Mouse (Mus musculus) midbrain, embryonic 12.5 days (tissue): ENCODE data around the gene Zbtb32. TPM values are rescaled to one million over a fixed set of nuclear protein-coding genes. Genes with fewer than 3 reads are reported as not detected.

Source experiments
- ATAC-seq: fragments of 200-750 bp; cut with Nextera tagmentation; 2 replicates; pipeline ENCODE4 v1.8.0; 2017; ENCODE audit warnings: low read depth, moderate TSS enrichment, moderate library complexity; ENCODE audit not compliant: low FRiP score
- H3K27ac ChIP-seq: fragments of 300-500 bp; sonication (generic); replicated peaks from 2 replicates; pipeline ENCODE4 v1.5.1; 2016; ENCODE audit warnings: mild to moderate bottlenecking
- H3K27me3 ChIP-seq: fragments of 300-500 bp; sonication (generic); 2 replicates; pipeline ENCODE4 v1.6.1; 2016; ENCODE audit warnings: mild to moderate bottlenecking
- H3K36me3 ChIP-seq: fragments of 300-500 bp; sonication (generic); 2 replicates; pipeline ENCODE4 v1.6.1; 2016
- H3K4me1 ChIP-seq: fragments of 300-500 bp; sonication (generic); 2 replicates; pipeline ENCODE4 v1.6.1; 2016
- H3K4me2 ChIP-seq: fragments of 300-500 bp; sonication (generic); replicated peaks from 2 replicates; pipeline ENCODE4 v1.6.1; 2016; ENCODE audit warnings: mild to moderate bottlenecking, moderate library complexity
- H3K4me3 ChIP-seq: fragments of 300-500 bp; sonication (generic); 2 replicates; pipeline ENCODE4 v1.5.1; 2016; ENCODE audit warnings: mild to moderate bottlenecking
- H3K9ac ChIP-seq: fragments of 300-500 bp; sonication (generic); replicated peaks from 2 replicates; pipeline ENCODE4 v1.6.1; 2016; ENCODE audit warnings: mild to moderate bottlenecking, moderate library complexity
- H3K9me3 ChIP-seq: fragments of 300-500 bp; sonication (generic); 2 replicates; pipeline ENCODE4 v1.6.1; 2016; ENCODE audit warnings: mild to moderate bottlenecking
- WGBS: fragments of 180-500 bp; shearing (Covaris S2); methylation state at CpG from one replicate; pipeline ENCODE4 v1.1.7; 2016; 5-methylcytosine and 5-hydroxymethylcytosine counted together
- polyA plus RNA-seq: library from polyadenylated mRNA; unstranded; fragments of >200 nt; fragmentation: Nextera tagmentation; extraction: Ambion mirVana; gene quantifications from 2 replicates; pipeline ENCODE4 v1.2.1, GENCODE M21; 2016

Zbtb32 gene
- polyA plus RNA-seq, 1 experiment from 2014 or later: 0.47 TPM

DNA sequence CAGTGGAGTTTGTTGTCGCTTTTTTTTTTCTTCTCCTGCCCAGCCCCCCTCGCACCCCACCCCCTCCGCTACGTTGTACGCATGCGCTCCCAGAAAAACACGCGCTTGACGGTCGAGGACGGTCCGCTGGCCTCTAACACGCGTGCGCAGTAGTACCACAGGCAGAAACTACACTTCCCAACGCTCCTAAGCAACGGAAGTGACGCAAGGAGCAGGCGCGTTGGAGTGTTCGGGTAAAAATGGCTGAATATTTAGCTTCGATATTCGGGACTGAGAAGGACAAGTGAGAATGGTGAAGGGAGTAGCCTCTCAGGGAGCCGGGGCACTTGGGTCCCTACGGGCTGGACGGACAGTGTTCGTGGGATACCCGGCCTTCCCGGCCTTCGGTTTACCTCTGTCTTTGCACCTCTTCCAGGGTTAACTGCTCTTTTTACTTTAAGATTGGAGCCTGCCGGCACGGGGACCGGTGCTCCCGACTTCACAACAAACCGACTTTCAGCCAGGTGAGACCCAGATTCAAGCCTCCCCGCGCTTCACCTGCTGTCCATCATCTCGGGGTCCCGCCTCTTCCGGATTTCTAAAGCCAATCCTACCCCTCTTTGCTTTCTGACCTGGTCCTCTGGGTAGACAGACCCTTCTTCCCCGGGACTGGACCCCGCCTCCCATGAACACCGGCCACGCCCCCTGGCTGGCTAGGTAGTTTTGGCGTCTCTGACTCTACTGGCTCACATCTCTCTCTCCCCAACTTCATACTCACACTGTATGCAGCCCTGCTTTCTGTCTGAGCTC lies 35.4 kb downstream of the Zbtb32 start, which contains the start of the genes U2af1l4, Gm49396 and Psenen:
TSS of gene U2af1l4 (plus strand) at position 185 of the 789 bp plus-strand sequence.
TSS of gene Gm49396 (plus strand) at position 228 of the 789 bp plus-strand sequence.
TSS of gene Psenen (minus strand) at position 511 of the 789 bp plus-strand sequence.
- Histone ChIP-seq H3K36me3 (peaks cover 28% of the 10 kb centered on the region), H3K4me3 (peak within 1 kb of the TSS; percentile 76)
- under 1% methylated on average over 45 of the region's 45 CpGs for WGBS

GRCm38 (mm10) chr7:30562526-30563116 lies 36.1 kb downstream of the Zbtb32 start:
- WGBS: 3% methylated on average over 27 of the region's 27 CpGs
- H3K9ac ChIP-seq: peak overlapping the region; percentile 71
- peak overlapping the region; percentile 92 for H3K27ac ChIP-seq
- peaks cover 34% of the 10 kb centered on the region for H3K4me1 ChIP-seq
- no peaks in the 10 kb centered on the region for H3K27me3 ChIP-seq
- ATAC-seq: peak; percentile 5; the same call in 1 of the 2 replicates
- peaks cover 23% of the 10 kb centered on the region for H3K36me3 ChIP-seq
- peak overlapping the region; percentile 77 for H3K4me2 ChIP-seq
- H3K4me3 ChIP-seq: peak overlapping the region; percentile 76
- no peaks in the 10 kb centered on the region for H3K9me3 ChIP-seq

More for the DNA sequence above, 35.4 kb downstream of the Zbtb32 start, which contains the start of the genes U2af1l4, Gm49396 and Psenen:
- peaks cover 29% of the 10 kb centered on the region for H3K4me1 ChIP-seq
- H3K9me3 ChIP-seq: no peaks in the 10 kb centered on the region
- H3K27me3 ChIP-seq: no peaks in the 10 kb centered on the region
- peak; percentile 85 for ATAC-seq
- H3K4me2 ChIP-seq: peak within 1 kb of the TSS; percentile 77
- peak within 1 kb of the TSS; percentile 92 for H3K27ac ChIP-seq
- peak within 1 kb of the TSS; percentile 81 for H3K9ac ChIP-seq

GRCm38 (mm10) chr7:30560296-30560695 lies 38.4 kb downstream of the Zbtb32 start:
- Histone ChIP-seq H3K9me3 (no peaks in the 10 kb centered on the region), H3K27ac (no peak overlapping the region), H3K4me2 (no peak overlapping the region), H3K4me3 (no peak overlapping the region), H3K27me3 (no peaks in the 10 kb centered on the region), H3K9ac (no peak overlapping the region), H3K4me1 (peaks cover 34% of the 10 kb centered on the region), H3K36me3 (peaks cover 22% of the 10 kb centered on the region)
- ATAC-seq: no peak
- 78% methylated on average over 2 of the region's 2 CpGs for WGBS

- under 1% methylated on average over 20 of the region's 20 CpGs for WGBS
- ATAC-seq: peak; percentile 84
- Histone ChIP-seq H3K4me2 (peak within 1 kb of the TSS; percentile 97), H3K4me3 (peak within 1 kb of the TSS; percentile 64), H3K9me3 (no peaks in the 10 kb centered on the region), H3K27me3 (no peaks in the 10 kb centered on the region), H3K36me3 (peaks cover 30% of the 10 kb centered on the region), H3K9ac (peak within 1 kb of the TSS; percentile 76), H3K4me1 (peaks cover 34% of the 10 kb centered on the region), H3K27ac (peak within 1 kb of the TSS; percentile 35; the same call in 1 of the 2 replicates)
Measured at GRCm38 (mm10) chr7:30559443-30559954, 39.2 kb downstream of the Zbtb32 start, which contains the start of gene Lin37. Gene Lin37, minus strand, starts transcription at chr7:30559838.

GRCm38 (mm10) chr7:30558656-30559442 lies 39.9 kb downstream of the Zbtb32 start:
- Histone ChIP-seq H3K9ac (peak overlapping the region; percentile 76), H3K36me3 (peaks cover 34% of the 10 kb centered on the region), H3K27ac (peak overlapping the region; percentile 35; the same call in 1 of the 2 replicates), H3K4me2 (peak overlapping the region; percentile 97), H3K27me3 (peaks cover 6% of the 10 kb centered on the region; the same call in 1 of the 2 replicates), H3K4me3 (peak overlapping the region; percentile 64), H3K4me1 (peaks cover 28% of the 10 kb centered on the region), H3K9me3 (no peaks in the 10 kb centered on the region)
- WGBS: 12% methylated on average over 12 of the region's 12 CpGs
- ATAC-seq: 0 out of 2 replicates have a peak, but pooled peaks have one; percentile 0

GRCm38 (mm10) chr7:30557901-30558514 lies 40.7 kb downstream of the Zbtb32 start:
- Histone ChIP-seq H3K27me3 (peaks cover 10% of the 10 kb centered on the region; the same call in 1 of the 2 replicates), H3K9ac (no peak overlapping the region), H3K4me3 (0 out of 2 replicates have a peak overlapping the region, but pooled peaks have one; percentile 64), H3K9me3 (no peaks in the 10 kb centered on the region), H3K4me1 (peaks cover 32% of the 10 kb centered on the region), H3K27ac (no peak overlapping the region), H3K4me2 (peak overlapping the region; percentile 97), H3K36me3 (peaks cover 34% of the 10 kb centered on the region)
- ATAC-seq: no peak
- 87% methylated on average over 13 of the region's 13 CpGs for WGBS

GRCm38 (mm10) chr7:30556894-30557536 lies 41.7 kb downstream of the Zbtb32 start:
- peaks cover 32% of the 10 kb centered on the region for H3K4me1 ChIP-seq
- H3K27me3 ChIP-seq: peaks cover 10% of the 10 kb centered on the region; the same call in 1 of the 2 replicates
- H3K9me3 ChIP-seq: no peaks in the 10 kb centered on the region
- no peak overlapping the region for H3K27ac ChIP-seq
- H3K9ac ChIP-seq: no peak overlapping the region
- ATAC-seq: no peak
- peaks cover 34% of the 10 kb centered on the region for H3K36me3 ChIP-seq
- no peak overlapping the region for H3K4me3 ChIP-seq
- 93% methylated on average over 18 of the region's 18 CpGs for WGBS
- H3K4me2 ChIP-seq: no peak overlapping the region

DNA sequence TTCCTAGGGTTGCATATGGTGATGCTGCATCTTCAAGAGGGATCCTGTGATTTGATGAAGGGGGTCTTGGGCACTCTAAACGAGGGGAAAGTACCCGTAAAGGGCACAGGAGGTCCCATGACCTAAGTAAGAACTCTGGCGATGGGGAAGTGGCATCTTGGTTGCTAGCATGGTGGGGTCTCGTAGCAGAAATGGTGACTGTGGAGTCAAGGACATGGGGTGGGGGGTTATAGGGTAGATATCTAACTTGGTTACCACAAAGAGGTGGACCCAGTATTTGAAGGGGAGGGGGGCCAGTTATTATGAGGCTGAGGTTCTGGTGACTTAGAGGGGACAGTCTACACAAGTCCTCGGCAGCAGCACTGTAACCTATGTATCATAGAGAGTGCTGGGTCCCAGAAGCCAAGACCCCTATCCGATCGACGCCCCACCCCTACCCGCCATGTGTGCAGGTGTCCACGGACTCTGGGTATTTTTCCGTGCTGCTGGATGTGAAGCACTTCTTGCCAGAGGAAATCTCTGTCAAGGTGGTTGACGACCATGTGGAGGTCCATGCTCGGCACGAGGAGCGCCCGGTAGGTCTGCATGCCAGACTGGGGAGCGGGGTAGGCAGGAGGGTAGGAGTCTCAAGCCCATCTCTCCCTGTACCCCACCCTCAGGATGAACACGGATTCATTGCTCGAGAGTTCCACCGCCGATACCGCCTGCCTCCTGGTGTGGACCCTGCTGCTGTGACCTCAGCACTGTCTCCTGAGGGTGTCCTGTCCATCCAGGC lies 44.7 kb downstream of the Zbtb32 start:
- ATAC-seq: no peak
- 88% methylated on average over 22 of the region's 22 CpGs for WGBS
- Histone ChIP-seq H3K4me3 (peak overlapping the region; percentile 70), H3K4me2 (peak overlapping the region; percentile 89), H3K9me3 (no peaks in the 10 kb centered on the region), H3K4me1 (peaks cover 28% of the 10 kb centered on the region), H3K27ac (no peak overlapping the region), H3K9ac (no peak overlapping the region; the same call in 1 of the 2 replicates), H3K27me3 (peaks cover 10% of the 10 kb centered on the region; the same call in 1 of the 2 replicates), H3K36me3 (peaks cover 37% of the 10 kb centered on the region)

- peaks cover 19% of the 10 kb centered on the region for H3K4me1 ChIP-seq
- peak overlapping the region; percentile 51 for H3K9ac ChIP-seq
- peak overlapping the region; percentile 66; the same call in 1 of the 2 replicates for H3K27ac ChIP-seq
- ATAC-seq: no peak
- H3K4me2 ChIP-seq: peak overlapping the region; percentile 89
- peaks cover 10% of the 10 kb centered on the region; the same call in 1 of the 2 replicates for H3K27me3 ChIP-seq
- H3K4me3 ChIP-seq: peak overlapping the region; percentile 70
- peaks cover 45% of the 10 kb centered on the region for H3K36me3 ChIP-seq
- H3K9me3 ChIP-seq: no peaks in the 10 kb centered on the region
- WGBS: 9% methylated on average over 23 of the region's 23 CpGs
Measured at GRCm38 (mm10) chr7:30553021-30553589, 45.6 kb downstream of the Zbtb32 start.
